Mouse (Mus musculus) lung, postnatal 0 days (tissue): ENCODE results near the gene Tango2. TPM values are rescaled to one million over a fixed set of nuclear protein-coding genes. Genes with fewer than 3 reads are reported as not detected.

Source experiments
- ATAC-seq: fragments of 200-750 bp; cut with Nextera tagmentation; 2 replicates; pipeline ENCODE4 v1.8.0; 2017; ENCODE audit warnings: moderate library complexity
- DNase-seq: peaks from one replicate; pipeline ENCODE4 v3.0.0-alpha.2; 2016; ENCODE audit warnings: low spot score
- H3K27ac ChIP-seq: fragments of 300-500 bp; sonication (generic); 2 replicates; pipeline ENCODE4 v1.5.1; 2014; ENCODE audit warnings: antibody characterized with exemption, mild to moderate bottlenecking, low read length, mixed read lengths
- H3K27me3 ChIP-seq: fragments of 300-500 bp; sonication (generic); replicated peaks from 2 replicates; pipeline ENCODE4 v1.6.1; 2014; ENCODE audit warnings: low read length, mixed read lengths; ENCODE audit not compliant: insufficient read depth
- H3K36me3 ChIP-seq: fragments of 300-500 bp; sonication (generic); 2 replicates; pipeline ENCODE4 v1.6.1; 2014; ENCODE audit warnings: low read length, mixed read lengths; ENCODE audit not compliant: insufficient read depth
- H3K4me1 ChIP-seq: fragments of 300-500 bp; sonication (generic); 2 replicates; pipeline ENCODE4 v1.6.1; 2014; ENCODE audit warnings: antibody characterized with exemption, low read depth, low read length, mixed read lengths; ENCODE audit not compliant: insufficient read depth
- H3K4me2 ChIP-seq: fragments of 300-500 bp; sonication (generic); replicated peaks from 2 replicates; pipeline ENCODE4 v1.6.1; 2014; ENCODE audit warnings: low read depth, mild to moderate bottlenecking, low read length, moderate library complexity, mixed read lengths
- H3K4me3 ChIP-seq: fragments of 300-500 bp; sonication (generic); 2 replicates; pipeline ENCODE4 v1.5.1; 2014; ENCODE audit warnings: low read depth, low read length
- H3K9ac ChIP-seq: fragments of 300-500 bp; sonication (generic); replicated peaks from 2 replicates; pipeline ENCODE4 v1.6.1; 2014; ENCODE audit warnings: low read depth, mild to moderate bottlenecking
- H3K9me3 ChIP-seq: fragments of 300-500 bp; sonication (generic); 2 replicates; pipeline ENCODE4 v1.6.1; 2016; ENCODE audit warnings: low read length, mixed read lengths
- CTCF ChIP-seq: IDR thresholded peaks from 2 replicates; pipeline ENCODE4 v1.5.1; 2016; ENCODE audit warnings: antibody characterized with exemption, mild to moderate bottlenecking
- EP300 ChIP-seq: IDR thresholded peaks from 2 replicates; pipeline ENCODE4 v1.6.1; 2016; ENCODE audit warnings: antibody characterized with exemption, mild to moderate bottlenecking, control low read depth
- WGBS: fragments of 180-500 bp; shearing (Covaris S2); extraction: QIAGEN DNeasy Blood & Tissue Kit; methylation state at CpG from one replicate; pipeline ENCODE4 v1.1.7; 2014; 5-methylcytosine and 5-hydroxymethylcytosine counted together
- polyA plus RNA-seq: library from polyadenylated mRNA; unstranded; fragments of >200 nt; fragmentation: Nextera tagmentation; extraction: Ambion mirVana; gene quantifications from 2 replicates; pipeline ENCODE4 v1.2.1, GENCODE M21; 2015

Gene Tango2
- polyA plus RNA-seq, 1 experiment from 2014 or later: 25.2 TPM

GRCm38 (mm10) chr16:18348601-18349175, 785 bp upstream of the Tango2 start:
- TF ChIP-seq EP300 (no peak), CTCF (no peak)
- H3K4me1 ChIP-seq: peaks cover 6% of the 10 kb centered on the region; the same call in 1 of the 2 replicates
- H3K36me3 ChIP-seq: no peaks in the 10 kb centered on the region
- no peak overlapping the region for H3K27ac ChIP-seq
- H3K4me2 ChIP-seq: peak overlapping the region; percentile 99
- H3K27me3 ChIP-seq: no peaks in the 10 kb centered on the region
- no peak for DNase-seq
- ATAC-seq: peak; percentile 9; the same call in 1 of the 2 replicates
- peak overlapping the region; percentile 34 for H3K9ac ChIP-seq
- H3K9me3 ChIP-seq: no peaks in the 10 kb centered on the region
- 1% methylated on average over 28 of the region's 28 CpGs for WGBS
- H3K4me3 ChIP-seq: peak overlapping the region; percentile 64

GRCm38 (mm10) chr16:18345243-18345642, 2.7 kb downstream of the Tango2 start:
- ATAC-seq (peak; percentile 23), DNase-seq (peak; percentile 94)
- Histone ChIP-seq H3K4me2 (no peak overlapping the region), H3K4me1 (peaks cover 15% of the 10 kb centered on the region; the same call in 1 of the 2 replicates), H3K9ac (no peak overlapping the region), H3K27ac (no peak overlapping the region), H3K4me3 (no peak overlapping the region), H3K27me3 (no peaks in the 10 kb centered on the region), H3K9me3 (no peaks in the 10 kb centered on the region), H3K36me3 (no peaks in the 10 kb centered on the region)
- TF ChIP-seq EP300 (no peak), CTCF (peak; percentile 95)
- WGBS: 6% methylated on average over 3 of the region's 3 CpGs

- H3K4me2 ChIP-seq: peak overlapping the region; percentile 76
- H3K27me3 ChIP-seq: no peaks in the 10 kb centered on the region
- peak overlapping the region; percentile 47; the same call in 1 of the 2 replicates for H3K27ac ChIP-seq
- peak overlapping the region; percentile 63 for H3K4me3 ChIP-seq
- H3K9me3 ChIP-seq: no peaks in the 10 kb centered on the region
- TF ChIP-seq CTCF (no peak), EP300 (no peak)
- no peaks in the 10 kb centered on the region for H3K36me3 ChIP-seq
- peak; percentile 90 for ATAC-seq
- peak overlapping the region; percentile 51 for H3K9ac ChIP-seq
- H3K4me1 ChIP-seq: peaks cover 15% of the 10 kb centered on the region; the same call in 1 of the 2 replicates
- peak; percentile 97 for DNase-seq
- under 1% methylated on average over 38 of the region's 38 CpGs for WGBS
These were observed 4.1 kb downstream of the Tango2 start for GRCm38 (mm10) chr16:18343778-18344177.

GRCm38 (mm10) chr16:18342650-18343570, 5.0 kb downstream of the Tango2 start:
- peaks cover 14% of the 10 kb centered on the region; the same call in 1 of the 2 replicates for H3K4me1 ChIP-seq
- H3K4me3 ChIP-seq: peak overlapping the region; percentile 63
- peak overlapping the region; percentile 47; the same call in 1 of the 2 replicates for H3K27ac ChIP-seq
- H3K9me3 ChIP-seq: no peaks in the 10 kb centered on the region
- H3K4me2 ChIP-seq: peak overlapping the region; percentile 76
- no peak for TF ChIP-seq EP300
- no peak for TF ChIP-seq CTCF
- H3K9ac ChIP-seq: peak overlapping the region; percentile 51
- 31% methylated on average over 9 of the region's 9 CpGs for WGBS
- DNase-seq: no peak
- H3K36me3 ChIP-seq: no peaks in the 10 kb centered on the region
- no peak for ATAC-seq
- no peaks in the 10 kb centered on the region for H3K27me3 ChIP-seq

- Histone ChIP-seq H3K36me3 (no peaks in the 10 kb centered on the region), H3K4me1 (peaks cover 9% of the 10 kb centered on the region; the same call in 1 of the 2 replicates), H3K4me2 (no peak overlapping the region), H3K9ac (no peak overlapping the region), H3K4me3 (no peak overlapping the region), H3K27me3 (no peaks in the 10 kb centered on the region), H3K27ac (no peak overlapping the region), H3K9me3 (no peaks in the 10 kb centered on the region)
- 74% methylated on average over 2 of the region's 2 CpGs for WGBS
- no peak for TF ChIP-seq CTCF
- no peak for ATAC-seq
- DNase-seq: no peak
These were observed 5.8 kb downstream of the Tango2 start for GRCm38 (mm10) chr16:18342076-18342475.

GRCm38 (mm10) chr16:18341605-18342004, 6.3 kb downstream of the Tango2 start:
- WGBS: 80% methylated on average over 8 of the region's 8 CpGs
- no peak for TF ChIP-seq EP300
- H3K9ac ChIP-seq: no peak overlapping the region
- H3K4me3 ChIP-seq: no peak overlapping the region
- peaks cover 9% of the 10 kb centered on the region; the same call in 1 of the 2 replicates for H3K4me1 ChIP-seq
- no peaks in the 10 kb centered on the region for H3K9me3 ChIP-seq
- DNase-seq (no peak), ATAC-seq (no peak)
- no peaks in the 10 kb centered on the region for H3K27me3 ChIP-seq
- no peaks in the 10 kb centered on the region for H3K36me3 ChIP-seq
- no peak overlapping the region for H3K27ac ChIP-seq
- H3K4me2 ChIP-seq: no peak overlapping the region
